Mouse (Mus musculus) embryonic facial prominence, embryonic 12.5 days (tissue): ENCODE results near the gene Siva1. TPM values are rescaled to one million over a fixed set of nuclear protein-coding genes. Genes with fewer than 3 reads are reported as not detected.

Source experiments
- ATAC-seq: fragments of 200-750 bp; cut with Nextera tagmentation; 2 replicates; pipeline ENCODE4 v1.8.0; 2017; ENCODE audit not compliant: insufficient number of reproducible peaks, insufficient read depth, low FRiP score, low TSS enrichment
- H3K27ac ChIP-seq: fragments of 300-500 bp; sonication (generic); 2 replicates; pipeline ENCODE4 v1.5.1; 2016; ENCODE audit warnings: mild to moderate bottlenecking
- H3K27me3 ChIP-seq: fragments of 300-500 bp; sonication (generic); 2 replicates; pipeline ENCODE4 v1.6.1; 2016; ENCODE audit warnings: mild to moderate bottlenecking, moderate library complexity
- H3K36me3 ChIP-seq: fragments of 300-500 bp; sonication (generic); 2 replicates; pipeline ENCODE4 v1.6.1; 2016; ENCODE audit warnings: mild to moderate bottlenecking
- H3K4me1 ChIP-seq: fragments of 300-500 bp; sonication (generic); 2 replicates; pipeline ENCODE4 v1.6.1; 2016
- H3K4me2 ChIP-seq: fragments of 300-500 bp; sonication (generic); replicated peaks from 2 replicates; pipeline ENCODE4 v1.6.1; 2016; ENCODE audit warnings: mild to moderate bottlenecking, moderate library complexity
- H3K4me3 ChIP-seq: fragments of 300-500 bp; sonication (generic); 2 replicates; pipeline ENCODE4 v1.5.1; 2016; ENCODE audit warnings: mild to moderate bottlenecking
- H3K9ac ChIP-seq: fragments of 300-500 bp; sonication (generic); 2 replicates; pipeline ENCODE4 v1.6.1; 2016; ENCODE audit warnings: mild to moderate bottlenecking, moderate library complexity
- H3K9me3 ChIP-seq: fragments of 300-500 bp; sonication (generic); 2 replicates; pipeline ENCODE4 v1.6.1; 2016; ENCODE audit warnings: mild to moderate bottlenecking, moderate library complexity
- WGBS: fragments of 180-500 bp; shearing (Covaris S2); methylation state at CpG from one replicate; pipeline ENCODE4 v1.1.7; 2016; 5-methylcytosine and 5-hydroxymethylcytosine counted together
- polyA plus RNA-seq: library from polyadenylated mRNA; unstranded; fragments of >200 nt; fragmentation: Nextera tagmentation; extraction: Ambion mirVana; gene quantifications from 2 replicates; pipeline ENCODE4 v1.2.1, GENCODE M21; 2016

The Siva1 gene
- polyA plus RNA-seq, 1 experiment from 2014 or later, result 205 TPM

DNA sequence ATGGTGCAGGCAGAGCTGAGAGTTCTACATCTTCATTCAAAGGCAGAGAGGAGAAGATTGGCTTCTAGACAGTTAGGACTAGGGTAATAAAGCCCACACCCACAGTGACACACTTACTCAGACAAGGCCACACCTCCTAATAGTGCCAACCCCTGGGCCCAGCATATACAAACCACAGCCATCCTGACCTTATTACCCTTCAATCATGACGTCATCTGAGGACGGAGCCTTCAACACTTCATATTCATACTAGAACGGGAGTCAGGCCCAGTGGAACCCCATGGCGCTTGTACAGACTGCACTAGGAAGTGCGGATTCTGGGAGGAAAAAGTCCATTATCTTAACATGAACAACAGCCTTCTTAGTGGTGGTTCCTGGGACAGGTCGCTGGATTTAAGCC lies 1.4 kb upstream of the Siva1 start:
- Histone ChIP-seq H3K36me3 (peaks cover 5% of the 10 kb centered on the region), H3K27ac (no peak overlapping the region), H3K4me1 (peaks cover 14% of the 10 kb centered on the region), H3K4me2 (no peak overlapping the region), H3K27me3 (no peaks in the 10 kb centered on the region), H3K9ac (no peak overlapping the region), H3K9me3 (no peaks in the 10 kb centered on the region), H3K4me3 (no peak overlapping the region)
- 95% methylated on average over 6 of the region's 6 CpGs for WGBS
- no peak for ATAC-seq

DNA sequence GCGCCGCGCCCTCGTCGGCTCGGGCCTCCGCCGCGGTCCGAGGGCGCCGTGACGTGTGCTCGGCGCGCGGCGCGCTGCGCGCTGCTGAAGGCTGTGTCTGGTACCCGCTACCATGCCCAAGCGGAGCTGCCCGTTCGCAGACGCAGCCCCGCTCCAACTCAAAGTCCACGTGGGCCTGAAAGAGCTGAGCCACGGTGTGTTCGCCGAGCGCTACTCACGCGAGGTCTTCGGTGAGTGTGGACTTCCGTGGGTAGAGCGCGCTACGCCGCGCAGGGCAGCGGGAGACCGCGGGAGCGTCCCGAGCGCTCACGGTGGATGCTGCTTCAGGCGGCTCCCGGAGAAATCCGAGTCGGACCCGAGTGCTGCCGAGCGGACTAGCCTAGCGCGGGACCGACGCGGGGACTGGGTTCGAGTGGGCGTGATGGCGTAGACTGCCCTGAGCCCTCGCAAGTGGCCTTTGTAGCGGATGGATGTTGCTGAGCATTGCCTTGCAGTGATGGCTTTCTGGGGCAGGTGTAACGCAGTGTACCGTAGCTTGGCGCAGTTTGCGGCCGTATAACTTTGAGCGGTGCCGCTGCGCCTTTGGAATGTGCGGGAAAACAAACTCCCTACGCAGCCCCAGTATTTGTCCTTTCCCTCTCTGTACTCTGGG lies 502 bp downstream of the Siva1 start:
- peaks cover 23% of the 10 kb centered on the region for H3K36me3 ChIP-seq
- under 1% methylated on average over 74 of the region's 75 CpGs for WGBS
- H3K9ac ChIP-seq, result peak overlapping the region; percentile 77
- ATAC-seq, result peak; percentile 16; the same call in 1 of the 2 replicates
- peak overlapping the region; percentile 90 for H3K27ac ChIP-seq
- H3K4me3 ChIP-seq, result peak overlapping the region; percentile 69
- no peaks in the 10 kb centered on the region for H3K9me3 ChIP-seq
- peaks cover 14% of the 10 kb centered on the region for H3K4me1 ChIP-seq
- peak overlapping the region; percentile 92 for H3K4me2 ChIP-seq
- H3K27me3 ChIP-seq, result no peaks in the 10 kb centered on the region

GRCm38 (mm10) chr12:112646139-112646538 lies 1.7 kb downstream of the Siva1 start:
- Histone ChIP-seq H3K4me1 (peaks cover 14% of the 10 kb centered on the region), H3K4me2 (peak overlapping the region; percentile 92), H3K36me3 (peaks cover 33% of the 10 kb centered on the region), H3K4me3 (peak overlapping the region; percentile 69), H3K27ac (no peak overlapping the region), H3K9ac (peak overlapping the region; percentile 77), H3K9me3 (no peaks in the 10 kb centered on the region), H3K27me3 (no peaks in the 10 kb centered on the region)
- WGBS, result 62% methylated on average over 6 of the region's 6 CpGs
- no peak for ATAC-seq

- H3K9ac ChIP-seq, result no peak overlapping the region
- 92% methylated on average over 5 of the region's 5 CpGs for WGBS
- H3K36me3 ChIP-seq, result peaks cover 48% of the 10 kb centered on the region
- H3K27me3 ChIP-seq, result no peaks in the 10 kb centered on the region
- no peak overlapping the region for H3K27ac ChIP-seq
- no peak overlapping the region for H3K4me3 ChIP-seq
- H3K4me2 ChIP-seq, result no peak overlapping the region
- peaks cover 14% of the 10 kb centered on the region for H3K4me1 ChIP-seq
- H3K9me3 ChIP-seq, result no peaks in the 10 kb centered on the region
- no peak for ATAC-seq
Observed at GRCm38 (mm10) chr12:112648081-112648480, 3.6 kb downstream of the Siva1 start.

- WGBS, result 83% methylated on average over 5 of the region's 5 CpGs
- no peak overlapping the region for H3K4me2 ChIP-seq
Observed at GRCm38 (mm10) chr12:112651778-112652439, 7.4 kb downstream of the Siva1 start.

GRCm38 (mm10) chr12:112653157-112653824 lies 8.8 kb downstream of the Siva1 start:
- ATAC-seq, result no peak
- Histone ChIP-seq H3K4me1 (no peaks in the 10 kb centered on the region), H3K4me2 (no peak overlapping the region), H3K9me3 (no peaks in the 10 kb centered on the region), H3K27ac (no peak overlapping the region), H3K9ac (no peak overlapping the region), H3K36me3 (peaks cover 92% of the 10 kb centered on the region), H3K4me3 (no peak overlapping the region), H3K27me3 (no peaks in the 10 kb centered on the region)
- WGBS, result 56% methylated on average over 7 of the region's 7 CpGs

More at GRCm38 (mm10) chr12:112651778-112652439, 7.4 kb downstream of the Siva1 start:
- Histone ChIP-seq H3K9ac (no peak overlapping the region), H3K4me3 (no peak overlapping the region), H3K9me3 (no peaks in the 10 kb centered on the region), H3K4me1 (no peaks in the 10 kb centered on the region; the same call in 1 of the 2 replicates), H3K36me3 (peaks cover 85% of the 10 kb centered on the region), H3K27me3 (no peaks in the 10 kb centered on the region), H3K27ac (no peak overlapping the region)
- no peak for ATAC-seq

- Histone ChIP-seq H3K9ac (no peak overlapping the region), H3K27ac (0 out of 2 replicates have a peak overlapping the region, but pooled peaks have one; percentile 61)
- WGBS, result 86% methylated on average over 5 of the region's 5 CpGs
Observed at GRCm38 (mm10) chr12:112654076-112654475, 9.6 kb downstream of the Siva1 start.

GRCm38 (mm10) chr12:112658619-112659018 lies 14.1 kb downstream of the Siva1 start:
- no peak for ATAC-seq
- 94% methylated on average over 7 of the region's 7 CpGs for WGBS

More at GRCm38 (mm10) chr12:112654076-112654475, 9.6 kb downstream of the Siva1 start:
- no peak for ATAC-seq
- H3K4me1 ChIP-seq, result no peaks in the 10 kb centered on the region
- H3K4me2 ChIP-seq, result no peak overlapping the region
- H3K36me3 ChIP-seq, result peaks cover 92% of the 10 kb centered on the region
- H3K27me3 ChIP-seq, result no peaks in the 10 kb centered on the region
- no peak overlapping the region for H3K4me3 ChIP-seq
- H3K9me3 ChIP-seq, result no peaks in the 10 kb centered on the region

DNA sequence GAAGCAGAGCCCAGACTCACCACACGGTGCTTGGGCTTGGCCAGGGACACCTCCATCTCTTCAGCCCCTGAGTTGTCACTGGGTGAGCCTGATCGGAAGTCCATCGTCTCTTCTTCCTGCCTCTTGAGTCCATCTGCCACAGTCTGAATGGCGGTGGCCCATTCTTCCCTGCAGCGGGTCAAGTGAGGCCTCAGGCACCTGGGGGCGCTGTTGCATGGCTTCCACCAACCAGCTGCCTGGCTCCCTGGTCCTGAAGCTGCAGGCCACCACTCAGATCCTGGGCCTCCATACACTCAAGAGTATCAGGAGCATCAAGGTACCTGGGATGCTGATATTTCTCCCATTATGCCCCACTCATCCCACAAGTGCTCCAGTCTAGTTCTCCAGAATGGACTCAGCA lies 14.6 kb downstream of the Siva1 start:
- Histone ChIP-seq H3K36me3 (peaks cover 99% of the 10 kb centered on the region), H3K9me3 (no peaks in the 10 kb centered on the region), H3K27ac (no peak overlapping the region), H3K4me2 (no peak overlapping the region), H3K9ac (no peak overlapping the region), H3K27me3 (no peaks in the 10 kb centered on the region), H3K4me3 (no peak overlapping the region), H3K4me1 (peaks cover 35% of the 10 kb centered on the region)
- ATAC-seq, result no peak
- WGBS, result 73% methylated on average over 6 of the region's 6 CpGs

More at GRCm38 (mm10) chr12:112658619-112659018, 14.1 kb downstream of the Siva1 start:
- Histone ChIP-seq H3K4me1 (peaks cover 31% of the 10 kb centered on the region), H3K4me3 (no peak overlapping the region), H3K27me3 (no peaks in the 10 kb centered on the region), H3K27ac (no peak overlapping the region), H3K9me3 (no peaks in the 10 kb centered on the region), H3K4me2 (no peak overlapping the region), H3K9ac (no peak overlapping the region), H3K36me3 (peaks cover 99% of the 10 kb centered on the region)

DNA sequence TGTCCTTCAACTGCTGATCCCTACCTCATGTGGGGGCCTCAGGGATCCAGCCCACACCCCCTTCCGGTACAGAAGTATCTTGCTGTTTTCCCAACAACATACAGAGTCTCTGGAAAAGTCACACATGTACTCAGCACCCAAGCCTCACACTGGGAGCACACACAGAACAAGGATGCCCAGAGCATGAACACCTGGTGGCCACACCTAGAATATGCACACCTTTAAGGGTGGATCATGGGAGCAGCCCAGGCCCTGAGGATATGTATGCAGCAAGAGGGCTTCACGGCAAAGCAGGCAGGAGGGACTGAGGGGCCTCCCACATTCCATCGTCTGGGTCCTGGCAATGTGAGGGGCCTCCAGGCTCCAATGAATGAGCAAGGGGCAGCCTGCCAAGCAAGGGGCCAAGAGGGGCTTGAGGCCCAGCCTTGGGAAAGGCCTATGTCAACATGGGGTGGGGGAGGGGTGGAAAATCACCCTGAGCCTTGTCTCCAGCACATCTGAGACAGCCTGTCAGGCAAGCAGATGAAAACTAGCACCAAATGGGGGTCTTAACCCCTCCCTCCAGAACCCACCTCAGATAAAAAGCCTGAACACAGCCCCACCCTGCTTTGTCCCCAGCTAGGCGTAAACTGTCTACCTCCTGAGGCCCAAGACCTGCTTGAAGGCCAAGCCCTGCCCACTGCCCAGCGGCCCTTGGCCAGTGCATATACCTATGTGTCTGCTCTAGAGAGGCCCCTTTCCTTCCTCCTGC lies 16.3 kb downstream of the Siva1 start:
- H3K27ac ChIP-seq, result peak overlapping the region; percentile 83
- peak; percentile 53 for ATAC-seq
- no peaks in the 10 kb centered on the region for H3K9me3 ChIP-seq
- H3K36me3 ChIP-seq, result peaks cover 95% of the 10 kb centered on the region
- H3K4me1 ChIP-seq, result peaks cover 49% of the 10 kb centered on the region
- 45% methylated on average over 5 of the region's 5 CpGs for WGBS
- H3K27me3 ChIP-seq, result no peaks in the 10 kb centered on the region
- no peak overlapping the region for H3K4me3 ChIP-seq
- peak overlapping the region; percentile 20 for H3K9ac ChIP-seq
- peak overlapping the region; percentile 12; the same call in 1 of the 2 replicates for H3K4me2 ChIP-seq

- H3K9ac ChIP-seq, result peak overlapping the region; percentile 1; the same call in 1 of the 2 replicates
- H3K4me1 ChIP-seq, result peaks cover 52% of the 10 kb centered on the region
- 82% methylated on average over 3 of the region's 3 CpGs for WGBS
- H3K4me2 ChIP-seq, result 0 out of 2 replicates have a peak overlapping the region, but pooled peaks have one; percentile 12
- H3K36me3 ChIP-seq, result peaks cover 95% of the 10 kb centered on the region
- H3K27ac ChIP-seq, result peak overlapping the region; percentile 83
- no peak for ATAC-seq
- no peaks in the 10 kb centered on the region for H3K27me3 ChIP-seq
- H3K9me3 ChIP-seq, result no peaks in the 10 kb centered on the region
- H3K4me3 ChIP-seq, result no peak overlapping the region
Observed at GRCm38 (mm10) chr12:112661327-112661605, 16.8 kb downstream of the Siva1 start.
